ENCODE assay signal across 8 mouse cellular contexts in the genomic region with DNA sequence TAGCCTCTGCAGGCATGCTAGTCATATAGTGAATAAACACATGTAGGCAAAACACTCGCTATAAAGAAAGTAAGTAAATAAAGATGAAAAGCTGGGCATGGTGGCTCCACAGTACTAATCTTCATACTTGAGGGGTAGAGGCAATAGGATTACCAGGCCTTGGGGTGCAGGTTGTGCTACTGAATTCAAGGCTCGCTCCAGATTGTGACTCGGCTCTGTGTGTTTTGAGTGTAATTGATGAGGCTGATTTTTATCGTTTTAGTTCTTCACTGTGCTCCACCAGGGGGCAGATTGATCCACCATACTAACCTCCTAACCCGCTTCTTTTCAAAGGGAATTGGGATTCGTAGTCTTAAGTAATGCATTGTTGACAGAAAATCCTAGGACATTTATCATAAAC. TPM values are rescaled to one million over a fixed set of nuclear protein-coding genes. Genes with fewer than 3 reads are reported as not detected.
DNase-seq lines count a peak whose midpoint lies in the region; ATAC-seq and TF ChIP-seq lines count a peak whose summit lies in the region.

No protein-coding gene starts in this region.

- no peak for TF ChIP-seq CTCF in bone marrow macrophage, adult 2 months (IDR thresholded peaks at IDR 0.05; ENCODE audit: low read depth, low read length)

- DNase-seq in cerebellum, adult 18-20 months, result peak; percentile 66 to 77
- no peak for DNase-seq in cerebellum, adult 11-12 months
- DNase-seq in heart, postnatal 4 days, result peak; percentile 61
- peak; percentile 47 to 66 for DNase-seq in layer of hippocampus, postnatal 10 days (ENCODE audit: low spot score in 2 of 2)
- DNase-seq in lung, postnatal 14 days, result peak; percentile 57
- DNase-seq in right cerebral cortex, adult 2 months (ENCODE audit: low spot score in 2 of 2), result peak; percentile 48 to 69

- TF ChIP-seq POLR2A in bone marrow macrophage, adult 2 months (IDR thresholded peaks at IDR 0.05; ENCODE audit: borderline replicate concordance, low read depth, low read length), result no peak

- ATAC-seq in erythroblast, adult 5-6 weeks (replicated peaks; ENCODE audit: low FRiP score, poor library complexity, severe bottlenecking), result peak; percentile 74

- peaks cover 6% of the 10 kb centered on the region for H3K4me1 ChIP-seq in bone marrow macrophage, adult 2 months (ENCODE audit: control insufficient read depth, insufficient read depth, low read length)

- H3K4me3 ChIP-seq in bone marrow macrophage, adult 2 months (ENCODE audit: insufficient read depth, low read length), result peak overlapping the region; percentile 46

- H3K27ac ChIP-seq in bone marrow macrophage, adult 2 months (ENCODE audit: insufficient read depth, low read depth, low read length), result 0 out of 2 replicates have a peak overlapping the region, but pooled peaks have one; percentile 7

RNA-seq across cellular contexts. Expression of a gene that starts 6.6 kb away (rescaled TPM):
- 19.0 and 23.2 TPM in 2 replicates for polyA plus RNA-seq in bone marrow macrophage, adult 2 months (2012; ENCODE audit: insufficient read depth, insufficient read length, missing spikeins)
- total RNA-seq in erythroblast, adult 5-6 weeks (2015; ENCODE audit: low replicate concordance), result 0.77 and 1.5 TPM in 2 replicates
- 0.84 TPM in 1 of 2 replicates, not detected in the other for total RNA-seq in erythroblast, adult 5-6 weeks (2017; ENCODE audit: low replicate concordance)
- total RNA-seq in heart, postnatal 4 days (2021), result 10 to 100 TPM; 14.8 to 19.0 TPM
- 10 to 100 TPM; 10.3 to 10.8 TPM for total RNA-seq in layer of hippocampus, postnatal 10 days (2021)

RNA-seq across cellular contexts. Expression of a gene that starts 6.6 kb away (rescaled TPM):
- polyA plus RNA-seq in bone marrow macrophage, adult 2 months (2012; ENCODE audit: insufficient read depth, insufficient read length, missing spikeins), result 946 and 1,891 TPM in 2 replicates
- 686 and 1,022 TPM in 2 replicates for total RNA-seq in erythroblast, adult 5-6 weeks (2015; ENCODE audit: low replicate concordance)
- 662 and 738 TPM in 2 replicates for total RNA-seq in erythroblast, adult 5-6 weeks (2017; ENCODE audit: low replicate concordance)
- 1,000 to 10,000 TPM; 1,313 to 1,450 TPM for total RNA-seq in heart, postnatal 4 days (2021)
- 100 to 1,000 TPM; 800 to 858 TPM for total RNA-seq in layer of hippocampus, postnatal 10 days (2021)

RNA-seq across cellular contexts. Expression of a gene that starts 11.3 kb away (rescaled TPM):
- polyA plus RNA-seq in bone marrow macrophage, adult 2 months (2012; ENCODE audit: insufficient read depth, insufficient read length, missing spikeins), result 64.5 and 67.9 TPM in 2 replicates
- 23.8 and 26.5 TPM in 2 replicates for total RNA-seq in erythroblast, adult 5-6 weeks (2015; ENCODE audit: low replicate concordance)
- total RNA-seq in erythroblast, adult 5-6 weeks (2017; ENCODE audit: low replicate concordance), result 7.3 and 8.9 TPM in 2 replicates
- 10 to 100 TPM; 40.9 to 47.4 TPM for total RNA-seq in heart, postnatal 4 days (2021)
- 10 to 100 TPM; 50.2 to 59.4 TPM for total RNA-seq in layer of hippocampus, postnatal 10 days (2021)

RNA-seq across cellular contexts. Expression of a gene that starts 23.2 kb away (rescaled TPM):
- polyA plus RNA-seq in bone marrow macrophage, adult 2 months (2012; ENCODE audit: insufficient read depth, insufficient read length, missing spikeins), result 1.3 and 2.9 TPM in 2 replicates
- total RNA-seq in erythroblast, adult 5-6 weeks (2015; ENCODE audit: low replicate concordance), result not detected in 2 replicates
- not detected in 2 replicates for total RNA-seq in erythroblast, adult 5-6 weeks (2017; ENCODE audit: low replicate concordance)
- under 1 TPM; 0.18 to 0.19 TPM for total RNA-seq in heart, postnatal 4 days (2021)
- not detected for total RNA-seq in layer of hippocampus, postnatal 10 days (2021)

RNA-seq across cellular contexts. Expression of a gene that starts 27.9 kb away (rescaled TPM):
- polyA plus RNA-seq in bone marrow macrophage, adult 2 months (2012; ENCODE audit: insufficient read depth, insufficient read length, missing spikeins), result 155 and 159 TPM in 2 replicates
- 2.5 and 10.6 TPM in 2 replicates for total RNA-seq in erythroblast, adult 5-6 weeks (2015; ENCODE audit: low replicate concordance)
- 8.7 and 9.5 TPM in 2 replicates for total RNA-seq in erythroblast, adult 5-6 weeks (2017; ENCODE audit: low replicate concordance)
- total RNA-seq in heart, postnatal 4 days (2021), result 100 to 1,000 TPM; 101 to 106 TPM
- 10 to 100 TPM; 48.6 to 52.3 TPM for total RNA-seq in layer of hippocampus, postnatal 10 days (2021)

Comparison
In these comparisons a context has a peak if more than half of its experiments do, and no peak if none do; other contexts are left out.
1. RNA of a gene that starts 6.6 kb away (total RNA-seq): 14.8 to 19.0 TPM in heart, postnatal 4 days and 10.3 to 10.8 TPM in layer of hippocampus, postnatal 10 days; 0.77 to 1.5 TPM in erythroblast, adult 5-6 weeks; every median in the first group is over 4 times any median in the second.